Mouse (Mus musculus): ENCODE results near the gene Cracr2a. TPM values are rescaled to one million over a fixed set of nuclear protein-coding genes. Genes with fewer than 3 reads are reported as not detected.

Cracr2a gene
- polyA plus RNA-seq, 1 experiment from 2014 or later = 1.4 TPM

DNA sequence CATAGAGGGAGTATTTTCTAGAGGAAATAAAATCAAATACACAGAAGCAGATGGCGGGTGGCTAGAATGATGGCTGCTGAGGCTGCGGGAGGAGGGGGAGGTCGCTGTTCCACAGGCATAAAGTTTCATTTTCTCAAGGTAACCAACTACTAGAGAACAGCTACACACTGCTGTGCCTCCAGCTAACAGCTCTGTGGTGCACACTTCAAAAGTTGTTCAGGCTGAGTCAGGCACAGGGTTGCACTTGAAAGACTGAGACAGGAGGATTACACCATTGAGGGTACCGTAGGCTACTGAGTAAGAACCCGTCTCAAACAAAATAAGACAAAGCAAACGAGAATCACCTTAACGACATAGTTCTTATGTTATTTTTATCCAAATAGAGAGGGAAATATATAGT lies 24.1 kb upstream of the Cracr2a start:
- Histone ChIP-seq H3K27ac (no peak overlapping the region), H3K9ac (no peak overlapping the region), H3K4me3 (no peak overlapping the region), H3K4me1 (no peaks in the 10 kb centered on the region), H3K36me3 (no peaks in the 10 kb centered on the region), H3K27me3 (peaks cover 7% of the 10 kb centered on the region; the same call in 1 of the 2 replicates), H3K9me3 (no peaks in the 10 kb centered on the region), H3K4me2 (no peak overlapping the region)
- 58% methylated on average over 7 of the region's 7 CpGs for WGBS
- no peak for ATAC-seq (ENCODE audit: insufficient number of reproducible peaks, insufficient read depth, low FRiP score, low TSS enrichment, low read depth)

DNA sequence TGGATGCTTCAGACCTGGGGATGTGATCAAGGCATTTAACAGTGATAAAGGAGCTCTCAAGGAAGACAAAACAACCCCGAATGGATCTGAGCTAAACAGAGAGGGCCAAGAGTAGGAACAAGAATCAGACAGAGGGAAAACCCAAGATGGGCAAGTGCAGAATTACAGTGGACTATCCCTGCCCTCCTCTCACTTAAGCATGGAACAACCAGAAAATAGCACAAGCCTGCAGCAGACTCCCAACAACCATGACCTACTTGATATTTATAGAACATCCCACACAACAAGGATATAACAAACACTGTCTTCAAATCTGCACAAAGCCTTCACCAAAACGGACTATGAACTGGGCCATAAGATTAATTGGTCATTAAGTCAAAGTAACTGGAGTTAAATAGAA lies 23.0 kb upstream of the Cracr2a start:
- Histone ChIP-seq H3K9me3 (no peaks in the 10 kb centered on the region), H3K27ac (no peak overlapping the region), H3K36me3 (no peaks in the 10 kb centered on the region), H3K9ac (no peak overlapping the region), H3K4me2 (no peak overlapping the region), H3K4me3 (no peak overlapping the region), H3K4me1 (no peaks in the 10 kb centered on the region), H3K27me3 (peaks cover 12% of the 10 kb centered on the region; the same call in 1 of the 2 replicates)
- ATAC-seq (ENCODE audit: insufficient number of reproducible peaks, insufficient read depth, low FRiP score, low TSS enrichment, low read depth) = no peak
- WGBS = 80% methylated on average over 2 of the region's 2 CpGs

DNA sequence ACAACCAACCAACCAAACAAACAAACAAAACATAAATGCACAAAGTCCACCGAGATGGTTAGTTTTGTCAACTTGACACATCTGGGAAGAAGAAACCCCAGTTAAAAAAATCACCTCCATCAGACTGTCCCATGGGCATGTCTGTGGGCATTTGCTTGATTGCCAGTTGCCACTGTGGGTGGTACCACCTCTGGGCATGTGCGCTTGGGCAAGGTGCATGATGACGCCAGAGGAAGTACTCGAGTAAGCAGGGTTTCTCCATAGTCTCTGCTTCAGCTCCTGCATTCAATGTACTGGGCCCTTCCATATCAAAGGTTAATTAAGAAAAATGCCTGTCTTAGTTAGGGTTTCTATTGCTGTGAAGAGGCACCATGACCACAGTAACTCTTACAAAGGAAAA lies 21.9 kb upstream of the Cracr2a start:
- H3K4me2 ChIP-seq = no peak overlapping the region
- no peak overlapping the region for H3K4me3 ChIP-seq
- peaks cover 15% of the 10 kb centered on the region; the same call in 1 of the 2 replicates for H3K27me3 ChIP-seq
- no peaks in the 10 kb centered on the region for H3K36me3 ChIP-seq
- no peak for ATAC-seq (ENCODE audit: insufficient number of reproducible peaks, insufficient read depth, low FRiP score, low TSS enrichment, low read depth)
- no peaks in the 10 kb centered on the region for H3K9me3 ChIP-seq
- no peak overlapping the region for H3K9ac ChIP-seq
- WGBS = 89% methylated on average over 4 of the region's 4 CpGs
- H3K4me1 ChIP-seq = no peaks in the 10 kb centered on the region
- no peak overlapping the region for H3K27ac ChIP-seq

DNA sequence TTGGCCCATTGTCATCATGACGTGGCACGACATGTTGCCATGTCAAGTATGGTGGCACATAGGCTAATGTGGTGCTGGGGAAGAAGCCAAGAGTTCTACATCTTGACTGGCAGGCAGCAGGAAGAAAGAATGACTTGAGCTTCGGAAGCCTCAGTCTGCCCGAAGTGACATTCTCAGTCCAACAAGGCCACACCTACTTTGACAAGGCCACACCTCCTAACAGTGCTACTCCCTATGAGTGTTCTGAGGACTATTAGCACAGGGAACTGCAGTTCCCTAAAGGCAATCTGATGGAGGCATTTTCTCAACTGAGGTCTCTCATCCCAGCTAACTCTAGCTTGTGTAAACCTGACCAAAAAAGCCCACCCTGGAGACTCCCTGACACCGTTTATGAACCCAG lies 21.5 kb upstream of the Cracr2a start:
- Histone ChIP-seq H3K4me2 (no peak overlapping the region), H3K9me3 (no peaks in the 10 kb centered on the region), H3K36me3 (no peaks in the 10 kb centered on the region), H3K27me3 (peaks cover 15% of the 10 kb centered on the region; the same call in 1 of the 2 replicates), H3K9ac (no peak overlapping the region), H3K4me3 (no peak overlapping the region), H3K27ac (no peak overlapping the region), H3K4me1 (no peaks in the 10 kb centered on the region)
- no peak for ATAC-seq (ENCODE audit: insufficient number of reproducible peaks, insufficient read depth, low FRiP score, low TSS enrichment, low read depth)
- WGBS = 64% methylated on average over 5 of the region's 5 CpGs

DNA sequence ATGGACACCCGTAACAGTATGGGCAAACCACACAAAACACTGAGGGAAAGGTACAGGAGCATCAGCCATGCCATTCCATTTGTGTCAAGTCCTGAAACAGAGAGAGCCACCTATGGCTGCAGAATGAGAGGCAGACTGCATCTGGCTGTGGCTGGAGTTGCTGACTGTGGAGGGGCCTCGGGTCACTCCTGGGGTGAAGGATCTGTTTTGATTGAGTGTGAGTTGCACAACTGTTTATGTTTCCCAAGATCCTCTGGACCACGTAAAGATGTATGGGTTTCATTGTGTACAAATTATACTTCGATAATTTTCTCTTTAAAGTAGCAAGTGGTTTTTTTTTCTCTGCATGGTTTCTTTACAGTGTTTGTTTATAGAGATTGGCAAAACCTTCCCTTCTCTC lies 20.6 kb upstream of the Cracr2a start:
- no peak for ATAC-seq (ENCODE audit: insufficient number of reproducible peaks, insufficient read depth, low FRiP score, low TSS enrichment, low read depth)
- 59% methylated on average over 4 of the region's 4 CpGs for WGBS
- no peak overlapping the region for H3K9ac ChIP-seq
- H3K4me3 ChIP-seq = no peak overlapping the region
- peaks cover 15% of the 10 kb centered on the region; the same call in 1 of the 2 replicates for H3K27me3 ChIP-seq
- no peak overlapping the region for H3K4me2 ChIP-seq
- no peak overlapping the region for H3K27ac ChIP-seq
- H3K9me3 ChIP-seq = no peaks in the 10 kb centered on the region
- no peaks in the 10 kb centered on the region for H3K36me3 ChIP-seq
- no peaks in the 10 kb centered on the region for H3K4me1 ChIP-seq

DNA sequence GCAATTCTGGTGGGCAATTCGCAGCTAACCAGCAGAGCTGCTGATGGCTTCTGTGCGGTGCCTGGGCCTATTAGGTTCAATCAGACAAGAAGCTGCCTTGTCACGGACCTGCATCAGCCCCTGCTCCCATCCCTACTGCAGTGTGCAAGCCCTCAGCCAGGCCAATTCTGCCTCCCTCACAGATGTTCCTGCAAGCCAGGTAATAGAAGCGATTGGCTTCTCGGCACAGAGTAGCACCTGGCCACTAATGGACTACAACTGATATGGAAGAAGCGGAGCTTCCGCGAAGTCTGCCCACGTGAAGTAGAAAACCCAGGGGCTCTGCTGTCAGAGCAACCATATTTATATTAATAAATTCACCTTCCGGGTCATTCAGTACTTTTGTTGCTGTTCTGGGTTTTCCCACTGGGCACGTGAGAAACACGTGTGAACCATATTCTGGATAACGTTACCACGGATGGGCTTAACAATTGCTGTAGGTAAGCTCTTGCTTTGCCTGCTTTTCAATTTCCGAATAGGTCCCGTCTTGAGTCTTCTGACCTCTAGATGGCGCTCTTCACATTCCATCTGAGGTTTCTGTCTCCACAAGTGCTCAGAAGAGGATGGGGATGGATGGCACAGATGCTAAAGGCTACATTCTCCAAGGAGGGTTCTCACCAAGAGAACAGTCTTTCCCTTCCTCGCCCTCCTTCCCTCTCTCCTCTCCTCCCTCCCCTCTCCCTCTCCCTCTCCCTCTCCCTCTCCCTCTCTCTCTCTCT lies 19.3 kb upstream of the Cracr2a start:
- peaks cover 15% of the 10 kb centered on the region; the same call in 1 of the 2 replicates for H3K27me3 ChIP-seq
- ATAC-seq (ENCODE audit: insufficient number of reproducible peaks, insufficient read depth, low FRiP score, low TSS enrichment, low read depth) = no peak

DNA sequence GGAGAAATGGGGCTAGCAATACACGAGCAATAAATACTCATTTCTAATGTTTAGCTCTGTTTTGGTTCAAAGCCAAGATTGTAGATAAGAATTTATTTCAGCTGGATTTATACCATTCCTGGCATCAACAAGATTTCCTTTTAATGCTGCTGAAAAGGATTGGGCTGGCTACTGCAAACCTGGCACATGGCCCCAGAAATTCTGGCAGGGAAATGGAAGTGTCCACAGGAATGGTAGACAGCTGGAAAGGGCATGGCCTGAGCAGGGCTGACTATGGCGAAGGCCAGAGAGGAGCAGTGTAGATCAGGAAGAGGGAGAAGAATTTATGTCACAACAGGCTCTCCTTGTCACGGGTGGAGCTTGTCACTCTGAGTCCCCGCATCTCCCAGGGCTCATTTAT lies 14.5 kb upstream of the Cracr2a start:
- H3K4me3 ChIP-seq = no peak overlapping the region
- H3K27ac ChIP-seq = no peak overlapping the region
- no peaks in the 10 kb centered on the region for H3K36me3 ChIP-seq
- peaks cover 10% of the 10 kb centered on the region; the same call in 1 of the 2 replicates for H3K27me3 ChIP-seq
- H3K9ac ChIP-seq = no peak overlapping the region
- H3K9me3 ChIP-seq = no peaks in the 10 kb centered on the region
- ATAC-seq (ENCODE audit: insufficient number of reproducible peaks, insufficient read depth, low FRiP score, low TSS enrichment, low read depth) = no peak
- WGBS = 65% methylated on average over 4 of the region's 4 CpGs
- H3K4me2 ChIP-seq = no peak overlapping the region
- 0 out of 2 replicates have a peak, but pooled peaks cover 7% of the 10 kb centered on the region for H3K4me1 ChIP-seq

More for the DNA sequence above, 19.3 kb upstream of the Cracr2a start:
- H3K9me3 ChIP-seq = no peaks in the 10 kb centered on the region
- H3K36me3 ChIP-seq = no peaks in the 10 kb centered on the region
- WGBS = 36% methylated on average over 18 of the region's 18 CpGs
- H3K4me3 ChIP-seq = no peak overlapping the region
- H3K27ac ChIP-seq = no peak overlapping the region
- 0 out of 2 replicates have a peak, but pooled peaks cover 3% of the 10 kb centered on the region for H3K4me1 ChIP-seq
- H3K4me2 ChIP-seq = no peak overlapping the region
- no peak overlapping the region for H3K9ac ChIP-seq

DNA sequence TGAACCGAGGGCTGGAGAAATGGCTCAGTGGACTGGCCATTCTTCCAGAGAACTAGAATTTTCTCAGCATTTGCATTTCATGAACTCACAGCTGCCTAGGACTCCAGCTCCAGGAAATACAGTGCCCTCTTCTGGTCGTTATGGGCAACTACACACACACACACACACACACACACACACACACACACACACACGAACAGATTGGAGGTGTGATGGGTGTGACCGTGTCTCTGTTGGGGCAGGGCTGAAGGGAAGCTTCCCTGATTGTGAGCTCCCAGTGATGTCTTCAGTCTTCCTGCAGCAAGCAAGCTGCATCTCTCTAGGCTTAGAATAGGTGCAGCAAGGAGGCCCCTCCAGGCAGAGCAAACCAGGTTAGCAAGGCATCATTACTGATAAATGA lies 8.2 kb upstream of the Cracr2a start:
- H3K9ac ChIP-seq = no peak overlapping the region
- H3K4me2 ChIP-seq = no peak overlapping the region
- no peak overlapping the region for H3K4me3 ChIP-seq
- no peak for ATAC-seq (ENCODE audit: insufficient number of reproducible peaks, insufficient read depth, low FRiP score, low TSS enrichment, low read depth)
- H3K36me3 ChIP-seq = no peaks in the 10 kb centered on the region
- 87% methylated on average over 4 of the region's 4 CpGs for WGBS
- 0 out of 2 replicates have a peak, but pooled peaks cover 5% of the 10 kb centered on the region for H3K4me1 ChIP-seq
- H3K27me3 ChIP-seq = no peaks in the 10 kb centered on the region
- H3K9me3 ChIP-seq = no peaks in the 10 kb centered on the region
- no peak overlapping the region for H3K27ac ChIP-seq

DNA sequence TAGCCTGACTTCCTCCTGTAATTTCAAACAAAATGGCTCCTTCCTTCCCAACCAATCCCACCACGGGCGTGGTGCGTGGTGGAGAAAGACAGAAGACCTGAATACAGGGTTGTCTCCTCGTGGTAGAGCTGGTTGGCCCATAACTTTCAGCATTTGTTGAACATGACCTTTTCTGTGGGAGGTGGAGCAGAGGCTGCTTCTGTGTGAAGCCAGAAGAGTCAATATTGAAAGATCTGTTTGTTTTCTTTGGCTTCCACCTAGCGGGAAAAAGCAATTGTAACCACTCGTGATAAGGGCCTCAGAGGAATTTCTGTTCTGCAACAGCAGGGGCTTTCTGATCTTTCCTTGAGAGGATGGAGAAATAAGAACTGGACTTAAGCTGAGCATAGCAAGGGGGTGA lies 5.6 kb upstream of the Cracr2a start:
- no peak for ATAC-seq (ENCODE audit: insufficient number of reproducible peaks, insufficient read depth, low FRiP score, low TSS enrichment, low read depth)
- Histone ChIP-seq H3K27ac (no peak overlapping the region), H3K4me2 (no peak overlapping the region), H3K36me3 (no peaks in the 10 kb centered on the region), H3K27me3 (peaks cover 4% of the 10 kb centered on the region; the same call in 1 of the 2 replicates), H3K4me3 (no peak overlapping the region), H3K4me1 (peaks cover 8% of the 10 kb centered on the region; the same call in 1 of the 2 replicates), H3K9ac (no peak overlapping the region), H3K9me3 (no peaks in the 10 kb centered on the region)
- 80% methylated on average over 6 of the region's 6 CpGs for WGBS

DNA sequence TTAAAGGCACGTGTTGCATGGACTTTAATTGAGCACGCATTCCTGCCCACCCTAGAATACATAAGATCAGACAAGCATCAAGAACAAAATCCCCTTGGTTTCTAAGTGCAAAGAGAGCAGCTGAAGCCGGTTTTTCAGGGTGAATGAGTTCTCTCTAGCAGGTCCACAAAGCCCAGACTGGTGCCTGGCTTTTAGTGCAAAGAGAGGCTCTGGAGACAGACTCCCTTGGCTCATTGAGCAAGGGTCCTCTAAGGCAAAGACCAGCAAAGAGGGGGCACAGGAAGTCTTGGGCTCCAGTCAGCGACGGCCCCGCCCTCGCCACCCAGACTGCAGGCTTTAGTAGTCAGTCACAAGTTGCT lies 287 bp upstream of the Cracr2a start:
- no peak; the same call in 1 of the 2 replicates for ATAC-seq (ENCODE audit: insufficient number of reproducible peaks, insufficient read depth, low FRiP score, low TSS enrichment, low read depth)
- H3K36me3 ChIP-seq = no peaks in the 10 kb centered on the region
- H3K9ac ChIP-seq = peak overlapping the region; percentile 73

DNA sequence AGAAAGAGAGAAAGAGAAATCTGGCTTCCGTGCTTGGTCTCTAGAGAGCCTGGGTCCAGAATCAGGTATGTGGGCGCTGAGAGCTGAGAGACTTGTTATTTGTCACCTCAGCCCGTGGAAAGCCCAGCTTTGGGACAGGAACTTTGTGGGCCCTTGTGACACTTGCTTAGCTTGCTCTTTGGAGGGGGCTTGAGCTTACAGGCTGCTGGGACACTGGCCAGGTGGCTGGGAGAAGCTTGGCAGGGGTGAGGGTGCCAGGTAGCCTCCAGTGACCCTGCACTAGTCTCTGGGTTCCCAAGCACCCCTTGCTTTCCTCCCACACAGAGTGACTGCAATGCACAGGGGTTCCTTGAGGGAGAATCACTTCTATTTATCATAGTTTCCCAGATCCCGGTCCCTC lies 2.4 kb downstream of the Cracr2a start:
- Histone ChIP-seq H3K27ac (no peak overlapping the region), H3K36me3 (no peaks in the 10 kb centered on the region), H3K27me3 (peaks cover 4% of the 10 kb centered on the region; the same call in 1 of the 2 replicates), H3K9ac (no peak overlapping the region), H3K9me3 (no peaks in the 10 kb centered on the region), H3K4me1 (peaks cover 8% of the 10 kb centered on the region), H3K4me3 (no peak overlapping the region), H3K4me2 (no peak overlapping the region)
- no peak for ATAC-seq (ENCODE audit: insufficient number of reproducible peaks, insufficient read depth, low FRiP score, low TSS enrichment, low read depth)
- 70% methylated on average over 4 of the region's 4 CpGs for whole genome bisulfite sequencing

More for the DNA sequence above, 287 bp upstream of the Cracr2a start:
- Histone ChIP-seq H3K4me1 (peaks cover 13% of the 10 kb centered on the region), H3K27me3 (peaks cover 4% of the 10 kb centered on the region; the same call in 1 of the 2 replicates), H3K27ac (peak overlapping the region; percentile 60), H3K4me2 (peak overlapping the region; percentile 90), H3K4me3 (peak overlapping the region; percentile 57), H3K9me3 (no peaks in the 10 kb centered on the region)
- whole genome bisulfite sequencing = 8% methylated on average over 7 of the region's 7 CpGs
